Mouse (Mus musculus): ENCODE measurements around the gene Cntrl.

The Cntrl gene

DNA sequence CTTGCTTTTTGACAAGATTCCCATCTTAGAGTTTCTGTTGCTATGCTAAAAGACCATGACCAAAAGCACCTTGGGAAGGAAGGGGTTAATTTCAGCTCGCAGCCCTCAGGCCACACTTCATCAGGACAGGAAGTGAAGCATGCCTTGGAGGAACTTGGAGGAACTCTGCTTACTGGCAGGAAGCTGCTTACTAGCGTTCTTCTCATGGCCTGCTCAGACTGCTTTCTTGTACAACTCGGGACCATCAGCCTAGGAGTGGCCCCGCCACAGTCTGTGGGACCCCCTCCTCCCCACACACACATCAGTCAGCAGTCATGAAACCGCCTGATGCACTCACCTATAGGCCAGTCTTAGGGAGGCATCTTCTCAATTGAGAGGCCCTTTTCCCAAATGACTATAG, 64.8 kb downstream of the Cntrl start:
- no peak for DNase-seq (ENCODE audit: low read depth, low spot score)

GRCm38 (mm10) chr2:35175281-35176065, 66.2 kb downstream of the Cntrl start:
- peak; percentile 40 for DNase-seq (ENCODE audit: low read depth, low spot score)

GRCm38 (mm10) chr2:35178153-35178552, 68.9 kb downstream of the Cntrl start:
- no peak for DNase-seq (ENCODE audit: low read depth, low spot score)

- DNase-seq (ENCODE audit: low read depth, low spot score) = peak; percentile 59
Measured at GRCm38 (mm10) chr2:35183115-35183673, 73.9 kb downstream of the Cntrl start.

DNA sequence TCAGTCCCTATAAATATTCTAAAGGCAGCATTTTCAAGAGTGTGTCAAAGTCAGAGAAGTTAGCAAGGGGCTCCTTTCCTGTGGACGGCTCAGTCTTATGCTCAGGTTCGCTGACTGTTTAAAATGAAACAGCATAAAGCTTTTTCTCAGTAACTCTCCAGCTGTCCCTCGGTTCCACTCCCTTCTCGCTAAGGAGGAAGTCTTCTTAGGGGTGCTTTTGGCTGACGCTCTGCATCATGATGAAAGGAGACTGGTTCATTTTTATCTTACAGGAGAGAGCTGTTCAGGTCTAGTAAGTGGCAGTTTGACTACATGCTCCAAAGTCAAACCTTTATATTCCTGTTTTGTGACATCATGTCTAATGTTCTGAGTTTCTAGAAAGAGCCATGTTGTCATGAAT, 79.6 kb downstream of the Cntrl start:
- no peak for DNase-seq (ENCODE audit: low read depth, low spot score)

DNA sequence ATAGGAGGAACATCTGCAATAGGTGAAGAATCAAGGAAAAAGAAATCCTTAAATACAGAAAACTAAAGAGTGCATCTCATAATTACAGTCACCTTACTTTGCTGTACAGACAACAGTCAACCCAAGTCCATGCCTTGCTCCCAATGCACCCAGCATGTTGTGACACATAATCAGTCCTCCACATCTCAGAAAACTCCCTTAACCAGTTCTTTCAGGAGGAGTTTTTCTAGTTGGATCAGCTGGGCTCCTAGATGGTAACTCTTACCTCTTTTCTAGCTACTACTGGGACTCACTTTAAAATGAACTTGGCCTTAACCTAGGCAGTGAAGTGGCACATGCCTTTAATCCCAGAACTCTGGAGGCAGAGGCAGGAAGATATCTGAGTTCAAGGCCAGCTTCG, 84.7 kb downstream of the Cntrl start:
- DNase-seq (ENCODE audit: low read depth, low spot score) = no peak

DNA sequence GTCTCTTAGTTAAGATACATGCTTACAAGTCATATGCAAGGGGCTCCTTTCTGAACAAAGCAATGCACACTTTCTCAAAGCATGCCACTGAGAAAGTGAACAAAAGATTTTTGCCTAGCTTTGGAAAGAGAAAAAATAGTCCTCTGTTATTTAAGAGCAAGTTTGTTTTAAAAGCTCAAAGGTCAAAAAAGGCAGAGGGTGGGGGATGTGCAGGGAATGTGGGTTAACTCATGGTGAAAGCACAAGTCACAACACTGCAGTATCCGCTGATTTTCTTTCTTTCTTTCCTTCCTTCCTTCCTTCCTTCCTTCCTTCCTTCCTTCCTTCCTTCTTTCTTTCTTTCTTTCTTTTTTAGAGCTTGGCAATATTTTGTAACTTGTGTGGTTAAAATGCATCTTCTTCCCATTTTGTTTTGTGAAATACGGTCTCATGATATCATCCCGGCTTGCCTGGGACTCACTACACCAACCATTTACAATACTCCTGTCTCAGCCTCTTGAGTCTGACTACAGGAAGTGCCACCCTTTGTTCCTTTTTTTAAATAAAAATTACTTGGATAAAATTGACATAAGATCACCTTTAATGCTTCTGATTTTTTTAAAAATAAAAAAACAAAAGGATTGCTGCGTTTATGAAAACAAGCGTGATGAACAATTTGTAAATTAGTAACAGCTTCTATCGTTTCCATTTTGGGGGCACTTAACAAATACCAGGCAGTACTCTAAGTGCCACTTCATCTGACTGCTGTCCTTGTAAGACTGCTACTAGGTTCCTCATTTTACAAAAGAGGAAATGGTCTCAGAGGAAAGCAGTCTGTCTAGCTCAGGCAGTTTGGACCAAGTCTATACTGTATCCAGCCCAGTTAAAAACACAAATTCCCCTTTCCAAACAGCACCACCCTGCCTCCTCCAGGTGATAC, 86.6 kb downstream of the Cntrl start:
- no peak for DNase-seq (ENCODE audit: low read depth, low spot score)

GRCm38 (mm10) chr2:35199541-35199940, 90.2 kb downstream of the Cntrl start:
- no peak for DNase-seq (ENCODE audit: low read depth, low spot score)

GRCm38 (mm10) chr2:35199971-35200897, 90.9 kb downstream of the Cntrl start:
- DNase-seq (ENCODE audit: low read depth, low spot score) = no peak

DNA sequence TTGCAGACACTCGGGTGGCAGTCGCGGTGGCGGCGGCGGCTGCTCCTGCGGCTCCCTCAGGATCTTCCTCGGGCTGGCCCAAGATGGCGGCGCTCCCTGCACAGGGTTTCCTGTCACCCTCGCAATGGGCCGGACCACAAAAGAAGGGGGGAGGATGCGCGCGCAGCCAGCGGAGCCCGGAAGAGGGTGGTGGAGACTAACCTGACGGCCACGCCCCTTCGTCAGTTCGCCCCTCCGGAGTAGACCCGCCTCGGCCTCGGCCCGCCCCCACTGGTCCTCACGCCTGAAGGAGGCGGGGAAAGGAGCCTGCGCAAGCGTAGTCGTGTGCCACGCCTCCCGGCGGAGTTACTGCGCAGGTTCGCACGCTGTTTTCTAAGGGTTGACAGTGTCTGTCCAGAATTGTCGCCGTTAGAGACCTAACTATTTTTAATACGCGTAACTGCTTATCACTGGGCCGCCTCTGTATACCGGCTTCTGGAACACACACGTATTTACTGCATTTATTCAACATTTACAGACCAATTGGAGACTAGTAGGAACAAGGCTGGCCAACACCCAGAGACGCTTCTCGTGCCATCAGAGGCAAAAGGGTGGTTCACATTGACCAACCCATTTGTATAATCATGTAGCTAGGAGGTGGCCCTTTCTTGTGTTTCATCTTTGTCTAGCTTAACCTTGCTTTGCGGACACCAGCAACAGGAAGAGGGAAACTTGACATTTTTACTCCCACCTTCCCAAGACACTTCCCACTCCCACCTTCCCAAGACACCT, 91.8 kb downstream of the Cntrl start, which contains the start of gene Rab14:
Gene Rab14, minus strand, starts transcription at position 223 of the 771 bp plus-strand sequence.
- DNase-seq (ENCODE audit: low read depth, low spot score) = peak; percentile 99

GRCm38 (mm10) chr2:35203729-35204128, 94.4 kb downstream of the Cntrl start:
- DNase-seq (ENCODE audit: low read depth, low spot score) = no peak

- DNase-seq (ENCODE audit: low read depth, low spot score) = no peak
Measured at GRCm38 (mm10) chr2:35206761-35207160, 97.5 kb downstream of the Cntrl start.

- no peak for DNase-seq (ENCODE audit: low read depth, low spot score)
Measured at GRCm38 (mm10) chr2:35208054-35208453, 98.8 kb downstream of the Cntrl start.

- DNase-seq (ENCODE audit: low read depth, low spot score) = no peak
Measured at GRCm38 (mm10) chr2:35208931-35209665, 99.8 kb downstream of the Cntrl start.

GRCm38 (mm10) chr2:35211681-35212080, 102.4 kb downstream of the Cntrl start:
- DNase-seq (ENCODE audit: low read depth, low spot score) = no peak

DNA sequence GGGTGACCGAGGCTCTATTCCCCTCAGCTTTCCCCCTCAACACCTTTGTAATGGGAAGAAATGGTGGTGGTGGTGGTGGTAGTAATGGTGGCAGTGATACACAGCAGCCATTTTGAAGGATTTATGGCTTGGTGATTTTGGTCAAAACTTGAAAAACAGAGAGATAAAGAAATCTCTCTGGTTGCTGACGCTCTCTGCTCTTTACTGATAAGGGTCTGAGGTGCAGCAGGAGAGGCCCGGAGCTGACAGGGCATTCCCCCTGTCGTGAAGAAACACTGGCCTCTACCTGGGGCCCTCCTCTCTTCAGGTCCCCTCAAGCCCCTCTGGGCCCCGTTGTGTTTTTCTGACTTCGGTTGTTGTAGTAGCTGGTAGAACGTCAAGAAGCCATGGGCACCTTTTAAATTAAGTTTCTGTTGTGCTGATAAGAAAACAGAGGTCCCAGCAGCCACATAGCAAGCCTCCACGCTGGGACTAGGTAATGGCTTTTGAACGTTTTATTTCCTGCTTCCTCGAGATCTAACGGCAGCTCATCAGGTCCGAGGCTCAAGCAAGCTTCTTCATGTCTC, 104.1 kb downstream of the Cntrl start:
- DNase-seq (ENCODE audit: low read depth, low spot score) = no peak

DNA sequence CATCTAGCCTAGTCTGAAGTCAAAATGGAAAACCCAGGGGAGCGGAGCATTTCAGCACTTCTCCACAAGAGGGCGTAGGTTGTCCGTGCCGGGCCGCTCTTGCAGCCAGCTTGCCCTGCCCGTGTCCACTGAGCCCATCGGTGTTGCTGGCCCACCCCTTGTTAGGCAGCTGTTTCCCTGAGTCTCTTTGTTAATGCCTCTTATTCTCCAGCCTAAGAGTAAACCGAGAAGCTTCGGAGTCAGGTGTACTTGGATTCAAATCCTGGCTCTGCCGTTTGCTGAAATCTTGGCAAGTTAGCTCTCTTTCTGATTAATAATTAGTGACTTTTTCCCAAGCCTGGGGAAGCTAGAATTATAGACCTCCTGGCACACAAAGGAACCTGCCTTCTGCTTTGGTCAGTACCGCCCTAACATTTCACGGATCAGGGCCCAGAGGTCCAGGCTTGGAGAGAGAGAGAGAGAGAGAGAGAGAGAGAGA, 105.6 kb downstream of the Cntrl start:
- no peak for DNase-seq (ENCODE audit: low read depth, low spot score)

- no peak for DNase-seq (ENCODE audit: low read depth, low spot score)
Measured at GRCm38 (mm10) chr2:35215363-35215762, 106.1 kb downstream of the Cntrl start.

- no peak for DNase-seq (ENCODE audit: low read depth, low spot score)
Measured at GRCm38 (mm10) chr2:35216701-35217100, 107.4 kb downstream of the Cntrl start.
